Mouse (Mus musculus): Measurements from ENCODE around the gene Mctp1.
A peak's percentile ranks its signal among the peaks of the same experiment; 100 is the strongest.

Gene Mctp1

DNA sequence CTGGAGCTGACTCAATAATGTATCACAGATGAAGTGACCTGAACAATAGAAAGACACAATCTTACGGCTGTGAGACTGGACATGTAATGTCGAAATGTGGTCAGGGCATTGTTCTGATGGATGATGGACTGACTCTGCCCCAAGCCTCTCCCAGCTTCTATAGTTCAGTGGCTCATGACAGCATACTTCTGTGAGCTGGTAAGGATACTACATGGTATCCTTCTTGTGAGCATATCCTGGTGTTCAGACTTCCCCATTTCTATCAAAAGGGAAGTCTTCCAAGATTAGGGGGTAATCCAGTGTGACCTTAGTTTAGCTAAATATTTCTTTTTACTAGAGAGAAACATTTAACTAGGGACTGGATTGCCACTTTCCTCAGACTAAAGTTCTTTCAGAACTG lies 227.2 kb downstream of the Mctp1 start:
- DNase-seq (ENCODE audit: low spot score in 2 of 2): no peak

DNA sequence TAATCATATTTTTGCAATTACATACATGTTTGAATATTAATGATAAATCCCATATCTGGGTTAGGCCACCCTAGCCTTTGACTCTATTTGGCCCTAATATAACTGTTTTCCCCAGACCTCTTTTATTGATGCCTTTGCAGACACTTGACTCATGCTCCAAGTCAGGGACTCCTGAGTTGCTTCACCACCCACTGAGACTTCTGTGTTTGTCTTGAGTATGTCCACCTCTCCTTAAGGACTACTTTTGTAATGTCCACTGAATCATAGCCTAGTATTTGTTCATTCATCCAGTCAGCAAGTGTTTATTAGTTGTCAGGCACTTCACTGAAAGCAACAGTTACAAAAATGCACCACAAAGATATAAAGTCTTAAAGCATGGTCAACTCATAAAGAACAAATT lies 235.8 kb downstream of the Mctp1 start:
- DNase-seq (ENCODE audit: low spot score in 2 of 2): no peak

DNA sequence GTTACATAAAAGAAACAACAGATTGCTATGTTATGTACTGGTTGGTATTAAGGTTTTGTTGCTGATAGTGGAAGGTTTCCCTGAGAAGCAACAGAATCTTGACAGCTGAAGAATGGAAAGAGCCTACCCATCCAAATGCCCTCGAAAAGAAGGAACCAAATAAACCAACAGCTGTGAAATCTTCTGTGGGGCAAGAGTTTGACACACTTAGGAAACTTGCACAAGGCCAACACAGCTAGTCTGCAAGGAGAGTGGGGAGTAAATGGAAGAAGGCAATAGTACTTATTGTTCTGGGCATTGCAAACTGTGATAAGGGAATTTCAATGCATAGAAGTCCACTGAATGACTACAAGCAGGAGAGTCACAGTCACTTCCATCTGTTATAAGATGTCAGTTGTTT lies 236.2 kb downstream of the Mctp1 start:
- no peak for DNase-seq (ENCODE audit: low spot score in 2 of 2)

DNA sequence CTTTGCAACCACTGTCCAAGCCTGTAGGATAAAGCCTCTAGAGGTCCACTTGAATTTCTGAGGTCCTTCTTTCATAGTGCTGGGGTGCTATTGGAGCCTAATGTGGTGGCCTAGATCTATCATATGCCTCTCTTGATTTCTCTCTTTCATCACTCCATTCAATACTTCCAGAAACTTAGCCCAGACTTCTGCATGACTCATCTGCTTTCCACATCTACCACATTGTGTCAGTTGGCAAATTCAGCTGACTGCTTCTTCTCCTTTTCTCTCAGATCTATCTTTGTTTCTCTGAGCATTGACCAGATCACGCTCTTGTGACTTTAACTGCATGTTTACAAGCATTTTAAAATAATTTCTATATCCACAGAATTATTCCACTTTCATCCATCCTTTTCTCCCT lies 249.4 kb downstream of the Mctp1 start:
- no peak for DNase-seq (ENCODE audit: low spot score in 2 of 2)

DNA sequence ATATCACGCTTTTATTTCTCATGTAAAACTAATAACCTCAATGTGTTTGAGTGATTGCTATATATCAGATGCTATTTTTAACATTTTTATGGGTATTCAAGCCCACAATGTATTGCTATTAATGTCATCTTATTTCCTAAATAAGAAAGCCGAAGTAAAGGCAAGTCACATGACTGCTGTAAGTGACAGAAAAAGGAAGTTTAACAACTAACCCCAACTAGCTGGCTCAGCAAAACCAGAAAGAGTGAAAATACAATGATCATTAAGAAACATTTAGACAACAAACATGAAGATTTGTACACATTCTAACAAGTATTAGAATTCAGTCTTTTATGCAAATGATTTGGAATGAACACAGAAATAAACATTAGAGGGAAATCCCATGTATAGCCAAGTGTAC lies 253.9 kb downstream of the Mctp1 start:
- no peak for DNase-seq (ENCODE audit: low spot score in 2 of 2)

DNA sequence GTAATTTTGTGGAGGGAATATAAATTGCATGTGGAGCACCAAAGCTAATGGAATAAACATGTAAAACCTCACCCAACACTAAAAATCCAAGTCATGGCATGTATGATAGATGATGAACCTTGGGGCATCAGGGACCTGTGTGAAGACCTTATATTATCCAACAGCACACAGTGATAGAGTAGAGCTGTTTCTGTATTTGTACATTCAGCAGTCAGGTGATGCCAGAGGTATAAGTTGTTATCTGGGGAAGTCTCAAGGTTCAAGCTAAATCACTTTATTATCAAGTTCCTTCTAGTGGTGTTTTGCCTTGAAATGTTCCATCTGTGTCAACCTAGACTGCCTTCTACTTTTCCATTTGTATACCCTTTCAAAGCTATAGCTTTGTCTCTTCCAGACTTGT lies 275.2 kb downstream of the Mctp1 start:
- no peak for DNase-seq (ENCODE audit: low spot score in 2 of 2)

DNA sequence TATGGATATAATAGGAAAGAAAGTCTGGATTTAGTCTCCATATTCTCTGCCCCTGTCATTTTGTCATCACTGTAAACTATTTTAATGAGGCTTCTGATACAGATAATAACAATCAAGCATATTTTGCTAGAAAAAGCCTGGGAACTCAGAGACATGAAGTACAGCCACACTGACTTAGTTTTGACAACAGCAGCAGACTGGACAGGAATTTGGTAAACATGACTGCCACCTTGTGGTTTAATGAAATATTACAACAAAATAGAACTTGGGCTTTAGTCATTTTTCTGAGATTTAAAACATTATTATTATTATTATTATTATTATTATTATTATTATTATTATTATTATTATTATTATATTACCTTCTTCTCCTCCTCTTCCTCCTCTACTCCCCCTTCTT lies 297.0 kb downstream of the Mctp1 start:
- no peak for DNase-seq (ENCODE audit: low spot score in 2 of 2)

DNA sequence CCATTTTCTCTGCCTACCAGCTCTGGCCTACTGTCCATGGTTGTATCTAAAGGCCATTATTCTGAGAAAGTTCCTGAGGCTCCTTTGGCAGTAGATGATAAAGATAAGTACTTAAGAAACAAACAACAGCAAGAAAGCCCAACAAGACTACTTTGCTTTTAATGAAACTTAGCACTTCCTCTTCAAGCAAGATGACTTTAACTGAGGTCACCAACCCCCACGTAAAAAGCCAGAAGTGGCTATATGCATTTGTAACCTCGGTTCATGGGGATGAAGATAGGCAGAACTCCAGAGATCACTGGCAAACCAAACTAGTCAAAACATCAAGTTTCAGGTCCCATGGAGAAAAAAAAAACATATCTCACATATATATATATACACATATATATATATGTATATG lies 305.0 kb downstream of the Mctp1 start:
- no peak for DNase-seq (ENCODE audit: low spot score in 2 of 2)

DNA sequence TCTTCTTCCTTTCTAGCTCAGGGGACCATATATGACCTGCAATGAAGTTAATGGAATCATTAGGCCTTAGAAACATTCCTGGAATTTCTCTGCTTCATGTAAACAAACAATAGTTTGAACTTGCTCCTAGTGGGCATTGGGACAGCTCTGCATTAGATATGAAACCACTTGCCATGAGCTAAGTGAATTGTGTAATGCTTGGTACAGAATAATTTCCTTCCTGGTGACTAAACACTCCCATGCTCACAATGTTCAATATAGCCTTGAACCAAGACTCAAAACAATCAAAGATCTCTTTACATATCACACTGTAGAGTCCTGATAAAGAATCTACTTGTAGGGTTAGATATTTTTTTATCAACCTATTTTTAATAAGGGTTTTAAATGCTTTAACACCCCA lies 305.8 kb downstream of the Mctp1 start:
- DNase-seq (ENCODE audit: low spot score in 2 of 2): no peak

DNA sequence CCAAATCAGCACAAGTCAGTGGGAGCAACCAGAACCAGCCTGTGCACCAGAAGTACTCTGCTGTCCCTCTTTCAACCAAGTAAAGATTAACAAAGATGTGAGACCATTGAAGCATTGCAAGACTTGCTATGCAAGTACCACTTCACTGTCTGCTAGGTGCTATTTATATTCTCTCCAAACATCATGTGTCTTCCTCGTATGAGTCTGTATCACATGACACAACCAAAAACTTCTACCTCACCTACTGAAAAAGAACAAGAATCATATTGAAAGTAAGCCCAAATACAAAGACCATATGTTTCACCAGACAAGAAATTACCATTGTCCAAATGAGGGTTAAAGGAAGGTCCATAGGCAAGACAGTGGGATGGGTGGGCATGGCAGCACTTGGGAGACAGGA lies 306.4 kb downstream of the Mctp1 start:
- DNase-seq (ENCODE audit: low spot score in 2 of 2): no peak

DNA sequence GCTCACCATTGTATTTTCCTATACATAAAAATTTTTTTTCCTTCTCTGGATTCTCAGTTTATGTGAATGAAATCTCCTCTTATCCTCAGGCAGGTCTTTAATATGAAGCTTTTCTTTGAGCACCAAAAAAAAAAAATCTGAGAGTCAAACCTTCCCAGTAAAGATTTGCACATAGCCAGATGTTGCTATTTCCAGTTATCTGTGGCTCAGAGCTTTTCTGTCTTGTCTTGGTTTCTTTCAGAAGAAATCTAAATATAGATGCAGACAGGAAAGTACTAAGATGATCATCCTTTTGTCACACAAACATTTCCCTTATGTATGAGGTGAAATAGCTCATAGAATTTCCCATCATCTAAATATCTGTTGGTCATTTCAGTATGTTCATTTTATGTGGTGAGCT lies 349.7 kb downstream of the Mctp1 start:
- DNase-seq (ENCODE audit: low spot score in 2 of 2): no peak

DNA sequence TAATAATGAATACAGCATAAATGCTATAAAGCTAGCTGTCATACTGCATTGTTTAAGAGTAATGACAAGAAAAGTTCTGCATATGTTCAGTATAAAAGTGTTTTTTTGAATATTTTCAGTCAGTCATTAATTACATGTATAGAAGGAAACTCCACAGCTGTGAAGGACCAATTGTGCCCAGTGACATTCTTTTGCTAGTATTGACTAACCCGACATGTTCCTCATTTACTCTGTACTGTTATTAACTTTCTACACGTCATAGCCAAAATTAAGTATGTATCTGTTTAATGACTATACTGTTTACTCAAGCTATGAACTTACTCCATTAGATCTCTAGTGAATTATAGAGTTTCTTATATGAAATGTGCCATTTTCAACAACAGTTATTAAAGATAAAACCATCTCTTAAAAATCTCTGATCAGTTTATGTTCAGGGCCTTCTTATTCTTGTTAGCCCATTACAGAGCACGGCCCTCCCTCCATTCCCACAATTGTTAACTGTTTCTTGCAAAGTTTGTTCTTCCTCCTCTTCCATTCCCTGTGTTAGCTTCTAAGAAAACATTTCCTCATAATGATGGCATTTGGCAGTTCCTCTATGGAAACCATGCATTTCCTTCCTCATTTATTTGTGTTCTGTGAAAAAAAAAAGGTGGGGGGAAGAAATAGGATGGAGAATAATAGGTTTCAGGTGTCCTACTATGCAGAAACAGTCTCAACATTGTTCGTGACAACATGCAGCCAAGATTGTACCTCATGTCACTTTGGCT lies 366.5 kb downstream of the Mctp1 start:
- no peak for DNase-seq (ENCODE audit: low spot score in 2 of 2)

DNA sequence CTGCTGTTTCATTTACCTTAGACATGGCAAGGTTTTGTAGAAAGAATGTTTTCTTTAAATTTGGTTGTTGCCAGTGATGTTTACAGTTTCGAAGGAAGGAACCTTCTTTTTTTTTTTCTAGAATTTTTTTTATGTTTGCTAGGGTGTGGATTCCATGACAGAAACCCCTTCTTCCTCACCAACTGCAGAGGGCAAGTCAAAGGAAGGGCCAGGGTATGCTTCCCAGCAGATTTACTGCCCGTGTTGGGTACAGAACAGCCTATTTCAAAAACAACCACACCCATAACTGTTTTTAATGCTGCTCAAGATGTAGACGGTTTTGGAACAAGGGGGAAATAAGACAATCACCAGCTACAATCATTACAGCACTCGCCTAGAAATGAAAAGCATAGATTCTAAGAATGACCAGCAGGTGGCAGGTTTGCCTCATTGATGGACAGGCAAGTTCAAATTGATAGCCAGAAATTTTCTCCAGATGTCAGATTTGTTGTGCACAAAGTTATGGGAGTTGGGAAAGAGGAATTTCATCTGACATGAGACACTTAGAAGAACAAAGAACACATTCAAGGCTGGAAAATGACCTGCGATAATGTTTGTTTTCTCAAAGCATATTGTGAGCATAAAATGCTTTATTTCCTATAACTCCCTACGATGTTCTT lies 375.6 kb downstream of the Mctp1 start:
- peak in 1 of 2 experiments; percentile 2 for DNase-seq (ENCODE audit: low spot score in 2 of 2)

DNA sequence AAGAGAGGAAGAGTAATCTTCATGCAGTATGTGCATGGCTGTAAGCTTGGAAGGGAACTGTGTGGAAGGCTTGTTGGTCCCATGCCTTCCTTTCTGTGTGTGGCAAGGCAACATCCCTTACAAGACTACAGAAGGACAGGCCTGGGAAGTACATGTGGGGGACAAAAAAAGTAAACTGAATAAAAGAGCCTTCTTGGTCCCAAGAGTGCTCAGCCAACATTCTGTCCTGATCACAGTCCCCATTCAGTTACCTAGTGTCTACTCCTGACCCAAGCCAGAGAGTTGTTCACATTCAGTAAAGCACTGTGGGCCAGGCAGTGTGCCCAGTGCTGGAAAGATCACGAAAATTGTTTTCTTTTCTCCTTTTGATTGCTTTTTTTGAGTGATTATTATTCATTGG lies 415.3 kb downstream of the Mctp1 start:
- DNase-seq (ENCODE audit: low spot score in 2 of 2): no peak

DNA sequence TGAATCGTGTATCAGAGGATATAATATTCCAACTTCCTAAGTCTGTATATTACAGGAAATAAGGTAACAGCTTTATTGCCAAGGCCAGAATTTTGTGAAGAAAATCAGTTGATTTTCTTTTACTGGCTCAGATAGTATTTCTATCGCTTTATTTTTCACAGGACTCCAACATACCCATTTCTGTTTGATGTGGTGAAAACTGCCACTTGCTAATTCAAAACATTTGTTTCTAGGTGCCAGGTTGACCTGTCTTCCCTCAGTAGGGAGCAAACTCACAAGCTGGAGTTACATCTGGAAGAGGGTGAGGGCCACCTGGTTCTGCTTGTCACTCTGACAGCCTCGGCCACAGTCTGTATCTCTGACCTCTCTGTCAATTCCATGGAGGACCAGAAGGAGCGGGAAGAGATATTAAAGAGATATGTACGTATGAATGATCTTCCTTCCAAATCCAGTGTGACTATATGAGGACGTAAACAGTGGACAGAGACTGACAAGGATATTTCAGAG lies 416.8 kb downstream of the Mctp1 start:
- no peak for DNase-seq (ENCODE audit: low spot score in 2 of 2)

DNA sequence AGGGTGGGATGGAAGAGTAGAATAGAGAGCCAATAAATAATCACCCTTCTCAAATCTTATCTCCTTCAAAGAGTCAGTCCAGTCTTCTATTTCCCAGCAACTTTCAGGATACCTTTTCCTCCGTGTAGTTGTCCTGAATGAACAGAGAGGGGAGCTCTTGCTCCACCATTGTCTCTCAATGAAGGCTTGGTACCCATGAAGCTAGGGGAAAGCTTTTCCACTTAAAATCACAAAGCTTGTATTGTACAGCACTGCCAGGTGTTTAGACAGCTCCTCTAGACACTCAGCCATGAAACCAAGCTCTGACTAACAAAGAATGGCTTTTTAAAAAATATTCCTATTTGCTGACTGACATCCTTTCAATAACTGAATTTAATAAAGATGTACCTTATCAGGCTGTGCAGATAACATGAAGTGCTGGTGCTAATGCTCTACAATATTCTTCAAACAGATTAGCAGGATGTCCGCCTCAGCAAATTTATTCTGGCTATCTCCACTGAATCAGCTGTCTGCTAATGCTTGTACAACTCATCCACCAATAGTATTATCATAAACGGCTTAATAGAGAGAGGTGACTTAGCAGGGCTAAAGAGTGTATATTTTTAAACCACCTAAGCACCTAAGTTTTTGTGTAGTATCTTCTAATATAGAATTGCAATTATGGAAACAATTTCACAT lies 417.9 kb downstream of the Mctp1 start:
- no peak for DNase-seq (ENCODE audit: low spot score in 2 of 2)

DNA sequence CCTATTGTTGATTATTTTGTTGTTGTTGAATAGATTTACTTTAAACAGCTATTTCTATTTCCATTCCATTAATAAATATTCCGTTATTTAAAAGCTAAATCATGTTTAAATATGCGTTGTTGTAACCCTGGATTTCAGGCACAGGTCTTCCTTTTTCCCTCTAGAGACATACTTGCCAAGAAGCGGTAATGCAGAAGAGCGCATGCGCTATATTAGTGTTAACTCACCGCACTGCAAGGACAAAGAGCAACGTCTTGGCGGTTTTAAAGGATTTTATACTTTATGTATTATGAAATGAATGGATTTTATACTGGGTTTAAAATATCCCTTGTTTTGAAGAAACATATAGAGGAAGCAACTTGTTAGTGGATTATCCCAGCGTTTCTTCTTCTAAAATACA lies 418.6 kb downstream of the Mctp1 start:
- DNase-seq (ENCODE audit: low spot score in 2 of 2): no peak

DNA sequence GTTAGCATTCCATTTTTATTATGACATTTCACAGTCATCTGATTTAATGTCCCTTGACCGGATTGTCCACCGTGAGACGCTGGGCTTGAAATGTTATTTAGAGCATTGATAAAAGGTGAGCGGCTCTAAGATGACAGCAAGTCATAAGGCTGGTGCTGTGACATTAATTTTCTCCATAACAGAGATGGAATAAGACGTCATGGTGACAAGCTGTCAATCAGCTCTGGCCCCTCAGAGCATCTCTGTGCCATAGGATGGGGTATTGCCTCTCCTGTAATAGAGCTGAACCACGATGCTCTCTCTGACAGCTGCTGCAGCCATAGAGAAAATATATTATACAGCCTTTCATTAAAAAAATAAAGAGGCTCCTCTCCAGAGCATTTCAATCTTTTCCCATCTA lies 419.5 kb downstream of the Mctp1 start:
- no peak for DNase-seq (ENCODE audit: low spot score in 2 of 2)

DNA sequence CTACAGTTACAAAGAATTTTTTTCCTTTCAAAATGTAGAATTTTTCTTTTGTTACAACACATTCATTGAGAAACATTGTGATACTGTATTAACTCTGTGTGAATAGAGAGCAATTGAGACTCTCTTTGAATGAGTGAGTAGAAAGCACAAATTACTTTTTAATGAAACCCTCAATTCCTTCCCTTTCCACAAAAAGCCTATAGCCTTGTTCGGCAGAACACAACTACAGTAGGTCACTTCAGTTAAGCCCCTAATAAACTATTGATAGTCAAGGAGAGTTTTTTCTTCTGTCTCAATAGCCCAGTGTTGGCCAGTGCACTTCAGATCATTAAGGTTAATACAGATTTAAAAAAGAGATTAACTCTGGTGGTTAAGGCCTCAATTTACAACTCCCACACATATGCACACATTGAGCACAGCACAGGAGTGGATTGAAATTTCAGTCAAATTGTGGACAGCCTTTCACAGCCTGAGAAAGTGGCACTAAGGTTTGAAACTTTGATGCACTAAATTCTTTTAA lies 424.6 kb downstream of the Mctp1 start:
- DNase-seq (ENCODE audit: low spot score in 2 of 2): no peak

DNA sequence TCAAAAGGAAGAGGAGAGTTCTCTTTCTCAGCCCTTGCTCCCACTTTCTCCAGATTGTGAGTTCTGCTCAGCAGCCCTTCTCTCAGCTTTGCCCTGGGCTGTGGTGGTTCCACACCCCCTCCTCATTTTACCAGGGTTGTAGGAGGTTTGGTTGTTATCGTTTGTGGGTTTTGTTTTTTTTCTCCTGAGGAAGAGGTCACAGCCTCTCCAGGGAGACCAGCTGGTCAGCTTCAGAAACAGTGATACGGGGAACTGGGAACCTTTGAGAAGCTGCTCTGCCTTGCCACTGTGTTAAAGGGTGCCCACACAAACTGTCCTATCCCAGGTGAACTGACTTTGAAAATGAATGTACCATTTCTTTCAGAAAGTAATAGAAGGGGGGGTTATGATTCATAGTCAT lies 425.5 kb downstream of the Mctp1 start:
- no peak for DNase-seq (ENCODE audit: low spot score in 2 of 2)

DNA sequence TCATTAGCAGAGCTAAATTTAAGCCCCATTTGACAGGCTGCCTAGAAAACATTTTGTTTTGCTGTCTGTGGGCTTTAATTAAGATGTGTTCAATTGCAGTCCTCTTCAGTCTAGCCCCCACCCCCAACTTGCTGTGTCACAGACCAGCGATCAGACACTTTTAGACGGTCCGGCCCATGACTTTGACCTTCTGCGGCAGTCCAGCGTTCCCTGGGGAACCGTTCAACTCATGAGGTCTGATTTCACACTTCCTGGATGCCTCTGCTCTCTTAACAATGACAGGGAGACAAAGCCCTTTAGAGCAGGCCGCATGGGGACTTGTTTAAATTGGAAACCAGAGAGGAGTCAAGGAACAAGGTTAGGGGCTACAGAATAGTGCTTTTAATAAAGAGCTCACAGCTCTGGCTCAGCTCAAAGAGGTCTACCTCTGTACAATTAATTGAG lies 426.2 kb downstream of the Mctp1 start:
- DNase-seq (ENCODE audit: low spot score in 2 of 2): no peak

DNA sequence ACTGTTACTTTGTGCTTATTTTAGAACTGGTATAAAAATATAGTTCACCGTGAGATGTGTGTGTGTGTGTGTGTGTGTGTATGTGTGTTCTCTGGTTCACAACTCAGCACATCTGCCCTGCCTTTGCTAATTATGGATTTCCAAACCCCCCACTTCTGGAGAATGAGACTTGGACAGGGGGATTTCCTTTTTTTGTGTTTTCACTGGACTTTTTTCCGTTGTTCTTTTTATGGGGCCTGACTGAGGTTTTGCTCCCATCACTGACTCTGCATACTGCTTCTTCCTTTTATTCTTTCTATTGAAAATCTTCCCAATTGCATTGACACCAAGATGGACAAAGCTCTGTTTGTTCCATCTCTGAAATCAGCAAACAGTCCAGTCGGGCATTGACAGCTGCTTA lies 438.7 kb downstream of the Mctp1 start:
- no peak for DNase-seq (ENCODE audit: low spot score in 2 of 2)
